Mouse (Mus musculus) ES-E14 (cell line): ENCODE measurements around the gene Vrtn. TPM values are rescaled to one million over a fixed set of nuclear protein-coding genes. Genes with fewer than 3 reads are reported as not detected.

Experiments
- DNase-seq: peaks from one replicate; pipeline ENCODE4 v3.0.0-alpha.2; 2013; ENCODE audit warnings: low read depth, low spot score
- H3K27ac ChIP-seq: 2 replicates; pipeline ENCODE4 v1.5.1; 2012; ENCODE audit warnings: low read depth, mild to moderate bottlenecking, low read length, moderate library complexity, mixed read lengths; ENCODE audit not compliant: poor library complexity, insufficient read depth, severe bottlenecking
- H3K36me3 ChIP-seq: 2 replicates; pipeline ENCODE4 v1.6.1; 2012; ENCODE audit warnings: mild to moderate bottlenecking, low read length, moderate library complexity, mixed read lengths; ENCODE audit not compliant: control insufficient read depth, poor library complexity, insufficient read depth, severe bottlenecking
- H3K4me1 ChIP-seq, 2 experiments: fragments of 150-350 bp in 1 of 2; sonication (generic) in 1 of 2; 2 replicates each; pipeline ENCODE4 v1.6.1; 2012; ENCODE audit warnings: low read length in 2 of 2, mild to moderate bottlenecking in 1 of 2, mixed read lengths in 1 of 2; ENCODE audit not compliant: control insufficient read depth in 2 of 2, insufficient read depth in 2 of 2, poor library complexity in 1 of 2
- H3K4me3 ChIP-seq, 2 experiments: fragments of 150-350 bp in 1 of 2; sonication (generic) in 1 of 2; 2 replicates each; pipeline ENCODE4 v1.5.1; 2012; ENCODE audit warnings: low read length in 2 of 2, low read depth in 1 of 2, mild to moderate bottlenecking in 1 of 2, mixed read lengths in 1 of 2; ENCODE audit not compliant: insufficient read depth in 1 of 2, poor library complexity in 1 of 2, severe bottlenecking in 1 of 2
- H3K9ac ChIP-seq: 2 replicates; pipeline ENCODE4 v1.6.1; 2012; ENCODE audit warnings: low read depth, mild to moderate bottlenecking, low read length, mixed read lengths; ENCODE audit not compliant: poor library complexity, insufficient read depth, severe bottlenecking
- H3K9me3 ChIP-seq: fragments of 150-350 bp; sonication (generic); 2 replicates; pipeline ENCODE4 v1.6.1; 2012; ENCODE audit warnings: low read depth, mild to moderate bottlenecking, low read length; ENCODE audit not compliant: control insufficient read depth, insufficient read depth
- CHD2 ChIP-seq: IDR thresholded peaks from 2 replicates; pipeline ENCODE4 v1.6.1; 2014; ENCODE audit warnings: mild to moderate bottlenecking, low read depth, low read length, inconsistent platforms
- HCFC1 ChIP-seq: IDR thresholded peaks from 2 replicates; pipeline ENCODE4 v1.6.1; 2012; ENCODE audit warnings: low read length, inconsistent platforms, borderline replicate concordance; ENCODE audit not compliant: insufficient read depth
- MAFK ChIP-seq: IDR thresholded peaks from 2 replicates; pipeline ENCODE4 v1.6.1; 2014; ENCODE audit warnings: mild to moderate bottlenecking, low read depth, low read length, inconsistent platforms; ENCODE audit not compliant: insufficient read depth
- ZC3H11A ChIP-seq: IDR thresholded peaks from 2 replicates; pipeline ENCODE4 v1.6.1; 2012; ENCODE audit warnings: low read depth, mild to moderate bottlenecking, inconsistent platforms, low read length, borderline replicate concordance
- ZNF384 ChIP-seq: IDR thresholded peaks from 2 replicates; pipeline ENCODE4 v1.6.1; 2012; ENCODE audit warnings: low read depth, low read length, inconsistent platforms
- in situ Hi-C, 2 experiments: fragments of 600-800 bp; cut with MboI; formaldehyde crosslinking; loops; one replicate each; pipeline ENCODE4 v1.15.1; 2025; ENCODE audit warnings: low sequenced_read_pairs in 2 of 2, inconsistent platforms in 1 of 2; ENCODE audit not compliant: unreplicated experiment in 2 of 2
- total RNA-seq: library from RNA; depleted of rRNA; stranded (reverse); fragments of 300-350 nt; gene quantifications from 2 replicates; pipeline ENCODE4 v1.2.3, GENCODE M21; 2012

The Vrtn gene
- total RNA-seq, 1 experiment = 4.1 TPM

DNA sequence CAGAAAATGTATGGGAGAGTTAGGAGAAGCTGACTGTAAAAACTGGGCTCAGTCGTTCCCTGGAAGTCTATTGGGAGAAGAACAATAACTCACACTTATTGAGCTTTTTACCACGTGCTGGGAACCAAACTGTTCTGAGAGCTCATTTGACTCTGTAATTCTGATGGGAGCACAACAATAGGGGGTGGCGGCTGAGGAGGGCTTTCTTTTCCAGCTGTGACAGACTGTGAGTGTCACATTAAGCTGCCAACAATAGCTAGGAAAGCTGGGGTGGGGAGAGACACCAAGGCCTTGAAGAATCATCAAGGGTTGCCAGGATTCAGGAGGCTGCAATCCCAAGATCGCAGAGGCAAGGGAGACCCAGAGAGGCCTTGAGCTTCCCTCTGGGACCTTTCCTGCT lies 45.4 kb downstream of the Vrtn start:
- no peak for DNase-seq

DNA sequence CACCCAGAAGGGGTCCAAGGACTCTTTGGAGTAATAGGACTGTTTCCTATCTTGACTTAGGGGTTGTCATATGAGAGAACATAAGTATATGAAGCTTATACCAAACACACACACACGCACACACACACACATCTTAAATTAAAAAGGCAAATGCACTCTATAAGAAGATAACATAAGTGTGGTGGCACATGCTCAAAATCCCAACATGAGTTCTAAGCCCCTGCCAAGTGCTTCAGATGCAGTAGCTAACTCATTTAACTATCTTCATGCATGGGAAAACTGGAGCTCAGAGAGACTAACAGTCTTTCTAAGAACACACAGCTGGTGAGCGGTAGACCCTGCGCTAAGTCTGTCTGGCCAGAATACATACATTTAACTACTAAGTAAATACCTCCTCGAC lies 46.7 kb downstream of the Vrtn start:
- Histone ChIP-seq H3K4me1 (peaks cover 0 to 2% of the 10 kb centered on the region in 2 experiments; a peak in 1 of 4 replicates), H3K9ac (no peak overlapping the region), H3K4me3 (no peak overlapping the region), H3K27ac (no peak overlapping the region), H3K36me3 (no peaks in the 10 kb centered on the region), H3K9me3 (no peaks in the 10 kb centered on the region)
- in situ Hi-C loops = no loop called here
- no peak for TF ChIP-seq MAFK
- TF ChIP-seq ZC3H11A = no peak
- no peak for TF ChIP-seq CHD2
- no peak for TF ChIP-seq ZNF384
- no peak for TF ChIP-seq HCFC1
- no peak for DNase-seq

More for the DNA sequence above, 45.4 kb downstream of the Vrtn start:
- no peak for TF ChIP-seq ZC3H11A
- TF ChIP-seq HCFC1 = no peak
- no peak for TF ChIP-seq ZNF384
- TF ChIP-seq CHD2 = no peak
- TF ChIP-seq MAFK = no peak
- Histone ChIP-seq H3K4me3 (no peak overlapping the region), H3K9me3 (no peaks in the 10 kb centered on the region), H3K27ac (no peak overlapping the region), H3K9ac (no peak overlapping the region), H3K36me3 (no peaks in the 10 kb centered on the region), H3K4me1 (peaks cover 0 to 2% of the 10 kb centered on the region in 2 experiments; a peak in 1 of 4 replicates)
- in situ Hi-C loops = no loop called here

DNA sequence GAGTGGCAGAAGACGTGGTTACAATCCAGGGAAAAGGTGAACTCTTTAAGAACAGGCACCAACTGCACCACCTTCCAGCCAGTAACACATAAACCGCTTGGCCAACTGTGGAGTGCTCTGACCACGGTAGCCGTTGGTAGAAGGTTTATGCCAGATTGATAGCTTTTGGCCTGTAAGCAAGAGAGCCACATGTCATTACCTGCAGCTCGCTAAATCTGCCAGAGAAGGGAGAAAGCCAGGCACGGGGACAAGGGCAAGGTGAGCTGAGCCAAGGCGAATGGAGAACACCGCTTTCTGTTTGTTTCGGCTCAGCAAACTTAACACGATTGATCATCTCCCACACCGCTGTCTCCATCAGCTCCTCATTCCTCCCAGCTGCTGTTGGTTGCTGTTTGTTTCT lies 48.2 kb downstream of the Vrtn start:
- H3K27ac ChIP-seq = no peak overlapping the region
- H3K36me3 ChIP-seq = no peaks in the 10 kb centered on the region
- H3K9me3 ChIP-seq = no peaks in the 10 kb centered on the region
- TF ChIP-seq CHD2 = no peak
- TF ChIP-seq MAFK = no peak
- TF ChIP-seq HCFC1 = no peak
- no peak for TF ChIP-seq ZNF384
- no peak for TF ChIP-seq ZC3H11A
- in situ Hi-C loops = no loop called here
- no peak for DNase-seq
- no peak overlapping the region for H3K4me3 ChIP-seq
- peaks cover 0 to 2% of the 10 kb centered on the region in 2 experiments; a peak in 1 of 4 replicates for H3K4me1 ChIP-seq
- H3K9ac ChIP-seq = no peak overlapping the region

DNA sequence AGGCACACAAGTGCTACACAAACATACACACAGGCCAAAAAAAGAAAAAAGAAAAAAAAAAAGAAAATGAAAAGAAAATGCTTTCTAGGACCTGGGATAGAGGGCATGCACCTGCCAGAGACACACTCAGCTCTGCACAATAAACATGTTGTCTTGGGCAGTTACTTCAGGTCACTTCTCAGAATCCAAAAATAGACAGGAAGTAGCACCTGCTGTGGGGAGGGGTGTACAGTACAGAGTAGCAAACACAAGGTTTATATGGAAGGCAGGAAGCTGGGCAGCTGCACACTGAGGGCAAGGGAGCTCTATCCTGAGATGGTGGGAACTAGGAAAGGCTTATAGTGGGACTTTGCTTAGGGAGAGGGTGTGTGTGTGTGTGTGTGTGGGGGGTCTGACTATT lies 50.5 kb downstream of the Vrtn start:
- in situ Hi-C loops = no loop called here
- Histone ChIP-seq H3K4me1 (no peaks in the 10 kb centered on the region), H3K4me3 (no peak overlapping the region), H3K9me3 (no peaks in the 10 kb centered on the region), H3K27ac (no peak overlapping the region), H3K36me3 (no peaks in the 10 kb centered on the region), H3K9ac (no peak overlapping the region)
- DNase-seq = no peak
- TF ChIP-seq ZNF384 (no peak), HCFC1 (no peak), MAFK (no peak), ZC3H11A (no peak), CHD2 (no peak)

DNA sequence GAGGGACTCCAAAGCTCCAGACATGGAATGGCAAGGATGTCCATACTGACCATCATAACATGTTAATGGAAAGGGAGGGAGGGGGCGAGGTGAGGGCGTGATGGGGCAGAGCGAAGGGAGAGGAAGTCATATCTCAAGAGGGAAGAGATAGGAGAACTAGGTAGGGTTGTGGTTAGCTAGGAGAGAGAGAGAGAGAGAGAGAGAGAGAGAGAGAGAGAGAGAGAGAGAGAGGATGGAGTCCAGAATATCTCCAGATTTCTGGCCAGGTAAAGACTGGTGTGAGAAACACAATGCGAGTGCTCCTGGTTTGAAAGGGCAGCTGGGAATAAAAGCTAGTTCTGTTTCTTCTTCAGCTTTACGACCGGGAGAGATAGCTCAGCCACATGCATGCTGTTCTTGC lies 51.3 kb downstream of the Vrtn start:
- no peaks in the 10 kb centered on the region for H3K9me3 ChIP-seq
- TF ChIP-seq MAFK = no peak
- TF ChIP-seq CHD2 = no peak
- TF ChIP-seq ZC3H11A = no peak
- H3K4me3 ChIP-seq = no peak overlapping the region
- in situ Hi-C loops = no loop called here
- no peaks in the 10 kb centered on the region for H3K4me1 ChIP-seq
- H3K36me3 ChIP-seq = no peaks in the 10 kb centered on the region
- no peak overlapping the region for H3K9ac ChIP-seq
- DNase-seq = no peak
- no peak overlapping the region for H3K27ac ChIP-seq
